Mouse (Mus musculus): ENCODE measurements around the gene Cpe.
A peak's percentile ranks its signal among the peaks of the same experiment; 100 is the strongest.

Gene Cpe

DNA sequence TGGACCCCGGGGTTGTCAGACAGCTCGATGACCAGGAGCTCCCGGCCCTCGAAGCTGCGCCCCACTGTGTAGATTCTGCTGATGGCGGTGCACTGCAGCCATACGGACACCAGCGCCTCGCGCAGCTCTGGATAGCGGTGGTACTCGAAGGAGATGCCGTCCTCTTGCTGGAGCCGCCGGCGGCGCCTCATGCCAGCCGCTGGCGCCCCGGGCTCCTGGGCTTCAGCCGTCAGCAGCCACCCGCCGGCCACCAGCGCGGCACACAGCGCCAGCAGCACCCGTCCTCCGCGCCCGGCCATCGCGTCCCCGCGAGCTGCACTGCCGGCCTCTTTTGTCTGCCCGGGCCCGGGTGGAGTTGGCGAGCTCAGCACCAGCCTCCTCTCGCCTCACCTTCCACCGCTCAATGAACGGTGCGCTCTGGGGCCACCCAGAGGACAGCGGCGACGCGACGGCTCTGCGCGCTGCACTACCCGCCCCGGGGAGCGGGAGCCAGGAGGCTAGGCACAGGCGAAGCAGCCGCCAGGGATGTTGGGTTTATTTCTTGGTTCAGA lies at the start of gene Cpe:
Gene Cpe, minus strand, starts transcription at position 404 of the 551 bp plus-strand sequence.
- no peaks in the 10 kb centered on the region for H3K9me3 ChIP-seq (ENCODE audit: low read length)
- H3K27me3 ChIP-seq (ENCODE audit: insufficient read depth, low read length) = peaks cover 45% of the 10 kb centered on the region
- H3K4me1 ChIP-seq (replicated peaks; ENCODE audit: low read depth, low read length) = peaks cover 8% of the 10 kb centered on the region
- no peak for TF ChIP-seq CTCF (conservative IDR thresholded peaks at IDR 0.05; ENCODE audit: low read length)
- TF ChIP-seq POU5F1 (IDR thresholded peaks at IDR 0.05; ENCODE audit: borderline replicate concordance, low read length) = no peak
- TF ChIP-seq NANOG (IDR thresholded peaks at IDR 0.05; ENCODE audit: borderline replicate concordance, low read length) = no peak
- peak within 1 kb of the TSS; percentile 83 for H3K4me3 ChIP-seq (replicated peaks; ENCODE audit: low read length)
- no peaks in the 10 kb centered on the region for H3K36me3 ChIP-seq (ENCODE audit: insufficient read depth, low read length)

DNA sequence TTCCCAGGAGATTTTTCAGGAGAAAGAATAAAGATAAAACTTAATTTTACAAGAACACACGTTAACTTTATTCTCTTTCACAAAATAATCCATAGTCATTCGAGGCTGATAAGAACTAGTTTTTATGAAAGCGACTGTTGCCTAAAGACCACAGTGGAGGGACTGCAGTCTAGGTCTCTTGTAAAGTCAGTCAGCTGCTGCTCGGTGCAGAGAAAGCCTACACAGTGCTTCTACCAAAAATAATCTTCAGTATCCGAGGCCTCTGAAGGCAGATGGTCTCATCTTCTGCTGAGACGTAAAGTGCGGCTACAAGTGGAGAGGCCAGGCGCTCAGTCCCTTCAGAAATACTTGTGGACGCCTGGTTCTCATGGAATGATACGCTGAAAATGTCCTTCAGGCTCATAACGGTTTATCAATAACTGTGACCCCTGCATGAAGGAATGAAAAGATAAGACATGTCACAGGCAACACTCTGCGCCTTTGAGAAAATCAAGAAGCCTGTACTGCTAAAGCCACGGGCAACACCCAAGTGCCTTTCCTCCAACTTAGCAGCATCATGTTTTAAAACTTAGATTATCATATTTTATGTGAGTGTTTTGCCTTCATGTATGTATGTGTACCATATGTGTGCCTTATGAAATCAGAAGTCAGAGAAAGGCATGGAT lies 47.8 kb upstream of the Cpe start:
- TF ChIP-seq POU5F1 (IDR thresholded peaks at IDR 0.05; ENCODE audit: borderline replicate concordance, low read length) = no peak
- TF ChIP-seq NANOG (IDR thresholded peaks at IDR 0.05; ENCODE audit: borderline replicate concordance, low read length) = no peak
- no peak for TF ChIP-seq CTCF (conservative IDR thresholded peaks at IDR 0.05; ENCODE audit: low read length)
- Histone ChIP-seq H3K36me3 (ENCODE audit: insufficient read depth, low read length) (peaks cover 13% of the 10 kb centered on the region), H3K4me1 (replicated peaks; ENCODE audit: low read depth, low read length) (no peaks in the 10 kb centered on the region), H3K27me3 (ENCODE audit: insufficient read depth, low read length) (no peaks in the 10 kb centered on the region), H3K4me3 (replicated peaks; ENCODE audit: low read length) (no peak overlapping the region), H3K9me3 (ENCODE audit: low read length) (no peaks in the 10 kb centered on the region)

DNA sequence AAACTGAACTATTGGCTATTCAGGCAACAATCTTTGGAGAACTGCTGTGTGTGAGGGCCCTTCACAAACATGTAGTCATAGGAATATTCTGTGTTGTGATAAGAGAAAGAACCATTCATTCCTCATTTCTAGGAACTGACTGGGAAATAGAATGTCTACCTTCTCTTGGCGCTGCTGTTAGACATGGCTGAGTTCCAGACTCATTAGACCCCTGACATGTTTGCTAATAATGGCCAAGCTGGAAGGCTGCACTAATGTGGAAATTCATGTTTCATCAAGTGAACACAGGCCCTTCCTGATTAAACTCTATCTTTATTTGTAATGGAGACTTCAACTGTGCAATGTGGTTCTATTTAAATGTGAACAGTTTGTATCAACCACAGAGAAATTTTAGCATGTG lies 46.1 kb upstream of the Cpe start:
- Histone ChIP-seq H3K4me1 (replicated peaks; ENCODE audit: low read depth, low read length) (peaks cover 6% of the 10 kb centered on the region), H3K9me3 (ENCODE audit: low read length) (no peaks in the 10 kb centered on the region), H3K4me3 (replicated peaks; ENCODE audit: low read length) (no peak overlapping the region), H3K27me3 (ENCODE audit: insufficient read depth, low read length) (no peaks in the 10 kb centered on the region), H3K36me3 (ENCODE audit: insufficient read depth, low read length) (peaks cover 13% of the 10 kb centered on the region)
- TF ChIP-seq NANOG (IDR thresholded peaks at IDR 0.05; ENCODE audit: borderline replicate concordance, low read length) (no peak), CTCF (conservative IDR thresholded peaks at IDR 0.05; ENCODE audit: low read length) (no peak), POU5F1 (IDR thresholded peaks at IDR 0.05; ENCODE audit: borderline replicate concordance, low read length) (no peak)

DNA sequence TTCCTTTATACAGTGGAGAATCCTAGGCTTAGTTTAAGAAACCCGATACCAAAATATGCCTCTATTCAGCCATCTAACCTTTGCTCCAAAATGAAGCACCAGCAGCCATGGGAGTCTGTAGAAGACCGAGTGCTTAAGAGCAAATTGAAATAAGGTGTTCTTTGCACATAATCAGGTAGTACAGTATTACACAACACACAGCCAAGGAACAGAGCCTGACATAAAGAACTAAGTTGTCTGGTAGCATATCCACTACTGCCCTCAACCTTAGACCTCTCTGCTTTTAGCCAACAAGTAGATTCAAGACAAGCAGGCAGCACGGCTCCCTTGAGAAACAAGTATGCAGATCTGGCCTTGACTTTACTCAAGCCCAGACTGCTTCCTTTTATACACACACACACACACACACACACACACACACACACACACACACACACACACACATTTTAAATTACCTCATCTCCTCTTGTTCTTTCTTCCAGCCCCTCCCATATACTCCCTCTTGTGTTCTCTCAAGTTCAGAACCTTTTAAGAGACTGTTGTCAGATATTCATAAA lies 44.0 kb upstream of the Cpe start:
- Histone ChIP-seq H3K4me1 (replicated peaks; ENCODE audit: low read depth, low read length) (peaks cover 14% of the 10 kb centered on the region), H3K27me3 (ENCODE audit: insufficient read depth, low read length) (no peaks in the 10 kb centered on the region), H3K9me3 (ENCODE audit: low read length) (no peaks in the 10 kb centered on the region), H3K36me3 (ENCODE audit: insufficient read depth, low read length) (peaks cover 13% of the 10 kb centered on the region), H3K4me3 (replicated peaks; ENCODE audit: low read length) (no peak overlapping the region)
- TF ChIP-seq POU5F1 (IDR thresholded peaks at IDR 0.05; ENCODE audit: borderline replicate concordance, low read length) (no peak), NANOG (IDR thresholded peaks at IDR 0.05; ENCODE audit: borderline replicate concordance, low read length) (no peak), CTCF (conservative IDR thresholded peaks at IDR 0.05; ENCODE audit: low read length) (no peak)

DNA sequence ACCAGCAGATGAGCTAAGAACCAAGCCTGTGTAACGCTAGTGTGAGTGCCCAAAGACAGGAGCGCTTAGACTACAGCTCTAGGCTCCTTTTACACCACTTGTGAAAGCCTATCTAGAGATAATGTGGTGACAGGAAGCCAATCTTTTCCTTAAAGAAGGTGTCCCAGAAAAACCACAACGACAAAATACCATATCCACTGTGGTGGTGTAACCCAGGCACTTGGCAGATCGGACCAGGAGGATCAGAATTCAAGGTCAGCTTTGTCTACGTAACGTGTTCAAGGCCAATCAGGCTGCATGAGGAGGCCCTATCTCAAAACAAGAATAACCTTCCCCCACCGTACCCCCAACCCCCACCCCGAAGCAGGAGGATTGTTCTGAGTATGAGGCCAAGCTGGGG lies 42.3 kb upstream of the Cpe start:
- Histone ChIP-seq H3K9me3 (ENCODE audit: low read length) (no peaks in the 10 kb centered on the region), H3K4me1 (replicated peaks; ENCODE audit: low read depth, low read length) (peaks cover 30% of the 10 kb centered on the region), H3K27me3 (ENCODE audit: insufficient read depth, low read length) (no peaks in the 10 kb centered on the region), H3K36me3 (ENCODE audit: insufficient read depth, low read length) (peaks cover 12% of the 10 kb centered on the region), H3K4me3 (replicated peaks; ENCODE audit: low read length) (no peak overlapping the region)
- TF ChIP-seq CTCF (conservative IDR thresholded peaks at IDR 0.05; ENCODE audit: low read length) (no peak), POU5F1 (IDR thresholded peaks at IDR 0.05; ENCODE audit: borderline replicate concordance, low read length) (no peak), NANOG (IDR thresholded peaks at IDR 0.05; ENCODE audit: borderline replicate concordance, low read length) (no peak)

DNA sequence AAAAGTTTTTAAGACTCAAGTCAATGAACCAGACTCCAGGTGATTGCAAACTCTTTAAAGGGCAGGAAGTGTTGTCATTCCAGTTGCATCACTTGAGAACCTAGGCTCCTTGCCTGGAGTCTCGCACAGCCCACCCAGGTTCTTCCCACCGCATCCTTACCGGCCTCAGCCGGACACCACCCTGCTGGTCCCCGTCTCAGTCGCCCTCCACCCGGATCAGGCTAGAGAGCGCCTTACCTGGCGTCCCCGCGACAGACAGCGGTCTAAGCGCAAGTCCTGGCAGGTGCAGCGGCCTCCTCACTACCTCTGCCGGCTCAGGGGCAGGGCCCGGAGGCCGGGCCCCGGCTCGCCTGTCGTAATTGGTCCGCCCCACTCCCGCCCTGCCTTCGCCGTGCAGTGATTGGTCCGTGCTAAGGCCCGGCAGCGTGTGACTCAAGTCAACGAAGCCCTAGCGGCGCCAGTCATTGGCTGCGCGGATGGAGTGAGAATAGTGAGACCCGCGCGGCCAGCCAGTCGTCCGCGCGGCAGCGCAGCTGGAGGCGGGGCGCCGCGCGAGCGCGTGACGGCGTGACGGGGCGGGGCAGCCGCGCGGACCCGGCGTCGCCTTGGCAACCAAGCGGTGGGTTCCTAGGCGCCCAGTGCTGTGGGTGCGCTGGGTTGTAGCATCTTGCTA lies 40.6 kb upstream of the Cpe start, which contains the start of gene Msmo1:
Gene Msmo1, minus strand, starts transcription at position 522 of the 673 bp plus-strand sequence.
- Histone ChIP-seq H3K4me1 (replicated peaks; ENCODE audit: low read depth, low read length) (peaks cover 45% of the 10 kb centered on the region), H3K9me3 (ENCODE audit: low read length) (no peaks in the 10 kb centered on the region), H3K36me3 (ENCODE audit: insufficient read depth, low read length) (peaks cover 29% of the 10 kb centered on the region), H3K4me3 (replicated peaks; ENCODE audit: low read length) (peak within 1 kb of the TSS; percentile 87), H3K27me3 (ENCODE audit: insufficient read depth, low read length) (no peaks in the 10 kb centered on the region)
- TF ChIP-seq NANOG (IDR thresholded peaks at IDR 0.05; ENCODE audit: borderline replicate concordance, low read length) = no peak
- TF ChIP-seq POU5F1 (IDR thresholded peaks at IDR 0.05; ENCODE audit: borderline replicate concordance, low read length) = no peak
- no peak for TF ChIP-seq CTCF (conservative IDR thresholded peaks at IDR 0.05; ENCODE audit: low read length)

DNA sequence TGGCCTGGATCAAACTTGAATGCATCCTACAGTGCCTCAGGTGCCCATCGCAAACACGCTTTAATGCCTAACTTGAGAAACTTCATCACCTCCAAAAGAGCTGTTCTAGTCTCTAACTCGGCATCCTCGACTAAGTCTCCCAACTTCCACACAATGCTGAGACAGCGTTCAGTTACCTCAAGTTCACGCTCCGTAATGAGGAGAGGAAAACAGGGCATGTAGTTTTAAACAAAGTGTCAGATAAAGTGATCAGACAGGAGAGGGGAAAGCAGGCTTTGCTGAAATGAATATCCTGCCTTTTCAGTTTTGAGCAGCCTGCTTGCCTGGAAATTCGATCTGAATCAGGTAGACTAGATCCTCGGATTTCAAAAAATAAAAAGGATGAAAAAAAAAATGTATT lies 39.7 kb upstream of the Cpe start:
- Histone ChIP-seq H3K36me3 (ENCODE audit: insufficient read depth, low read length) (peaks cover 38% of the 10 kb centered on the region), H3K9me3 (ENCODE audit: low read length) (no peaks in the 10 kb centered on the region), H3K4me3 (replicated peaks; ENCODE audit: low read length) (peak overlapping the region; percentile 87), H3K27me3 (ENCODE audit: insufficient read depth, low read length) (no peaks in the 10 kb centered on the region), H3K4me1 (replicated peaks; ENCODE audit: low read depth, low read length) (peaks cover 51% of the 10 kb centered on the region)
- TF ChIP-seq NANOG (IDR thresholded peaks at IDR 0.05; ENCODE audit: borderline replicate concordance, low read length) (no peak), CTCF (conservative IDR thresholded peaks at IDR 0.05; ENCODE audit: low read length) (no peak), POU5F1 (IDR thresholded peaks at IDR 0.05; ENCODE audit: borderline replicate concordance, low read length) (no peak)

DNA sequence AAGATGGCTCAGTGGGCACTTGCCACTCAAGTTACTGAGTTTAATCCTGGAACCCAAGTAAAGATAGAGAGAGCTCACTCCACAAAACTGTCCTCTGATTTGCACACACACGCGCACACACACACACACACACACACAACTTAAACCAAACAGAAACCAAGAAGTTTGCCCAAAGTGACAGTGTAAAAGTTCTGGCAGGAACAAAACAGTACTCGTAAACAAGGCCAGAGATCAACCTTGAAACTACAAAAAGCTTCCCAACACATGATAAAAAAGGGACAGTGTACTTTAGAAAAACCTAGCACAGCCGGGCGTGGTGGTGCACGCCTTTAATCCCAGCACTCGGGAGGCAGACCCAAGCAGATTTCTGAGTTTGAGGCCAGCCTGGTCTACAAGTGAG lies 35.3 kb upstream of the Cpe start:
- TF ChIP-seq CTCF (conservative IDR thresholded peaks at IDR 0.05; ENCODE audit: low read length) = no peak
- TF ChIP-seq NANOG (IDR thresholded peaks at IDR 0.05; ENCODE audit: borderline replicate concordance, low read length) = no peak
- no peak for TF ChIP-seq POU5F1 (IDR thresholded peaks at IDR 0.05; ENCODE audit: borderline replicate concordance, low read length)
- no peaks in the 10 kb centered on the region for H3K9me3 ChIP-seq (ENCODE audit: low read length)
- peaks cover 65% of the 10 kb centered on the region for H3K4me1 ChIP-seq (replicated peaks; ENCODE audit: low read depth, low read length)
- H3K27me3 ChIP-seq (ENCODE audit: insufficient read depth, low read length) = no peaks in the 10 kb centered on the region
- H3K36me3 ChIP-seq (ENCODE audit: insufficient read depth, low read length) = peaks cover 81% of the 10 kb centered on the region
- H3K4me3 ChIP-seq (replicated peaks; ENCODE audit: low read length) = no peak overlapping the region
